Mouse (Mus musculus): Measurements from ENCODE around the gene Ptprs. TPM values are rescaled to one million over a fixed set of nuclear protein-coding genes. Genes with fewer than 3 reads are reported as not detected.

The Ptprs gene
- total and polyA plus RNA-seq, 3 experiments: 51.6 to 324 (median 80.9) TPM

- DNase-seq (ENCODE audit: low read depth, low spot score): no peak
- peaks cover 0 to 15% of the 10 kb centered on the region in 2 experiments; a peak in 1 of 4 replicates for H3K4me1 ChIP-seq (ENCODE audit: control insufficient read depth in 1 of 2, insufficient read depth in 2 of 2, low read length in 2 of 2)
- no peaks in the 10 kb centered on the region for H3K27me3 ChIP-seq (ENCODE audit: control insufficient read depth in 1 of 2, insufficient read depth in 2 of 2, low read length in 2 of 2)
- TF ChIP-seq MYB (IDR thresholded peaks at IDR 0.05; ENCODE audit: low read depth, low read length) (no peak), KAT2A (conservative IDR thresholded peaks at IDR 0.05; ENCODE audit: low read depth, low read length) (no peak), NRF1 (IDR thresholded peaks at IDR 0.05; ENCODE audit: insufficient read depth, low read depth, low read length, poor library complexity, severe bottlenecking) (no peak), CHD1 (IDR thresholded peaks at IDR 0.05; ENCODE audit: low read depth, low read length) (no peak)
- no peak overlapping the region for H3K4me3 ChIP-seq (ENCODE audit: control insufficient read depth in 1 of 2, insufficient read depth in 1 of 2, low read depth in 2 of 2, low read length in 2 of 2)
- no peak overlapping the region for H3K27ac ChIP-seq (ENCODE audit: control insufficient read depth, low read depth, low read length)
- H3K9me3 ChIP-seq (replicated peaks; ENCODE audit: insufficient read depth, low read length): no peaks in the 10 kb centered on the region
- no peaks in the 10 kb centered on the region; the same call in 1 of the 2 replicates for H3K79me2 ChIP-seq (ENCODE audit: control insufficient read depth, insufficient read depth, low read length, poor library complexity)
- 0 out of 4 replicates have a peak, but pooled peaks cover 0 to 2% of the 10 kb centered on the region in 2 experiments for H3K36me3 ChIP-seq (ENCODE audit: control insufficient read depth in 1 of 2, insufficient read depth in 2 of 2, low read length in 2 of 2)
- no peak overlapping the region for H3K9ac ChIP-seq (ENCODE audit: control insufficient read depth, low read depth, low read length, poor library complexity, severe bottlenecking)
These were observed 34.2 kb upstream of the Ptprs start for GRCm38 (mm10) chr17:56510473-56510969.

GRCm38 (mm10) chr17:56509707-56510472 is 33.6 kb upstream of the Ptprs start:
- H3K4me3 ChIP-seq (ENCODE audit: control insufficient read depth in 1 of 2, insufficient read depth in 1 of 2, low read depth in 2 of 2, low read length in 2 of 2): no peak overlapping the region
- no peaks in the 10 kb centered on the region for H3K27me3 ChIP-seq (ENCODE audit: control insufficient read depth in 1 of 2, insufficient read depth in 2 of 2, low read length in 2 of 2)
- DNase-seq (ENCODE audit: low read depth, low spot score): no peak
- H3K79me2 ChIP-seq (ENCODE audit: control insufficient read depth, insufficient read depth, low read length, poor library complexity): no peaks in the 10 kb centered on the region; the same call in 1 of the 2 replicates
- H3K27ac ChIP-seq (ENCODE audit: control insufficient read depth, low read depth, low read length): no peak overlapping the region
- no peak overlapping the region for H3K9ac ChIP-seq (ENCODE audit: control insufficient read depth, low read depth, low read length, poor library complexity, severe bottlenecking)
- TF ChIP-seq MEF2A (IDR thresholded peaks at IDR 0.05; ENCODE audit: extremely low read depth, insufficient replicate concordance, low read depth, low read length, poor library complexity, severe bottlenecking): no peak
- H3K36me3 ChIP-seq (ENCODE audit: control insufficient read depth in 1 of 2, insufficient read depth in 2 of 2, low read length in 2 of 2): 0 out of 4 replicates have a peak, but pooled peaks cover 0 to 2% of the 10 kb centered on the region in 2 experiments
- H3K9me3 ChIP-seq (replicated peaks; ENCODE audit: insufficient read depth, low read length): no peaks in the 10 kb centered on the region
- H3K4me1 ChIP-seq (ENCODE audit: control insufficient read depth in 1 of 2, insufficient read depth in 2 of 2, low read length in 2 of 2): peaks cover 0 to 15% of the 10 kb centered on the region in 2 experiments; a peak in 1 of 4 replicates

GRCm38 (mm10) chr17:56509021-56509640 is 32.8 kb upstream of the Ptprs start:
- Histone ChIP-seq H3K36me3 (ENCODE audit: control insufficient read depth in 1 of 2, insufficient read depth in 2 of 2, low read length in 2 of 2) (0 out of 4 replicates have a peak, but pooled peaks cover 0 to 2% of the 10 kb centered on the region in 2 experiments), H3K9me3 (replicated peaks; ENCODE audit: insufficient read depth, low read length) (no peaks in the 10 kb centered on the region), H3K79me2 (ENCODE audit: control insufficient read depth, insufficient read depth, low read length, poor library complexity) (no peaks in the 10 kb centered on the region; the same call in 1 of the 2 replicates), H3K4me1 (ENCODE audit: control insufficient read depth in 1 of 2, insufficient read depth in 2 of 2, low read length in 2 of 2) (peaks cover 0 to 15% of the 10 kb centered on the region in 2 experiments; a peak in 1 of 4 replicates), H3K9ac (ENCODE audit: control insufficient read depth, low read depth, low read length, poor library complexity, severe bottlenecking) (no peak overlapping the region), H3K4me3 (ENCODE audit: control insufficient read depth in 1 of 2, insufficient read depth in 1 of 2, low read depth in 2 of 2, low read length in 2 of 2) (no peak overlapping the region), H3K27ac (ENCODE audit: control insufficient read depth, low read depth, low read length) (no peak overlapping the region), H3K27me3 (ENCODE audit: control insufficient read depth in 1 of 2, insufficient read depth in 2 of 2, low read length in 2 of 2) (no peaks in the 10 kb centered on the region)
- no peak for DNase-seq (ENCODE audit: low read depth, low spot score)
- no peak for TF ChIP-seq EP300 (IDR thresholded peaks at IDR 0.05; ENCODE audit: low read depth in 1 of 2, low read length in 2 of 2)
- TF ChIP-seq RAD21 (IDR thresholded peaks at IDR 0.05; ENCODE audit: low read depth, low read length): no peak
- TF ChIP-seq SMC3 (IDR thresholded peaks at IDR 0.05; ENCODE audit: low read depth, low read length): no peak
- TF ChIP-seq POLR2AphosphoS5 (IDR thresholded peaks at IDR 0.05; ENCODE audit: borderline replicate concordance, low read depth, low read length): no peak
- no peak for TF ChIP-seq GATA1 (IDR thresholded peaks at IDR 0.05; ENCODE audit: low read depth, low read length)
- TF ChIP-seq TAL1 (IDR thresholded peaks at IDR 0.05; ENCODE audit: low read length): no peak
- TF ChIP-seq SIN3A (IDR thresholded peaks at IDR 0.05; ENCODE audit: low read length): no peak
- no peak for TF ChIP-seq ZC3H11A (IDR thresholded peaks at IDR 0.05; ENCODE audit: low read depth, low read length)
- TF ChIP-seq BHLHE40 (IDR thresholded peaks at IDR 0.05; ENCODE audit: borderline replicate concordance, low read depth, low read length): no peak
- no peak for TF ChIP-seq ZKSCAN1 (IDR thresholded peaks at IDR 0.05; ENCODE audit: low read depth, low read length)
- no peak for TF ChIP-seq TBP (IDR thresholded peaks at IDR 0.05; ENCODE audit: low read depth, low read length)
